Mouse (Mus musculus) neural tube, embryonic 11.5 days (tissue): ENCODE data around the gene Pax4. TPM values are rescaled to one million over a fixed set of nuclear protein-coding genes. Genes with fewer than 3 reads are reported as not detected.

ENCODE experiments used
- ATAC-seq: fragments of 200-750 bp; cut with Nextera tagmentation; 2 replicates; pipeline ENCODE4 v1.8.0; 2017; ENCODE audit warnings: moderate number of reproducible peaks, mild to moderate bottlenecking, moderate TSS enrichment, moderate library complexity; ENCODE audit not compliant: insufficient read depth, low FRiP score, low TSS enrichment
- DNase-seq: peaks from one replicate; pipeline ENCODE4 v3.0.0-alpha.2; 2015; ENCODE audit warnings: low spot score
- H3K27ac ChIP-seq: fragments of 300-500 bp; sonication (generic); 2 replicates; pipeline ENCODE4 v1.5.1; 2014; ENCODE audit warnings: low read depth, mild to moderate bottlenecking, low read length
- H3K27me3 ChIP-seq: fragments of 300-500 bp; sonication (generic); 2 replicates; pipeline ENCODE4 v1.6.1; 2014; ENCODE audit warnings: mild to moderate bottlenecking, low read length, mixed read lengths; ENCODE audit not compliant: control insufficient read depth, insufficient read depth
- H3K36me3 ChIP-seq: fragments of 300-500 bp; sonication (generic); 2 replicates; pipeline ENCODE4 v1.6.1; 2014; ENCODE audit warnings: mild to moderate bottlenecking, low read length, moderate library complexity, mixed read lengths; ENCODE audit not compliant: control insufficient read depth, insufficient read depth
- H3K4me1 ChIP-seq: fragments of 300-500 bp; sonication (generic); 2 replicates; pipeline ENCODE4 v1.6.1; 2014; ENCODE audit warnings: low read length, mixed read lengths; ENCODE audit not compliant: control insufficient read depth, insufficient read depth
- H3K4me2 ChIP-seq: fragments of 300-500 bp; sonication (generic); 2 replicates; pipeline ENCODE4 v1.6.1; 2014; ENCODE audit warnings: low read depth, mild to moderate bottlenecking, moderate library complexity
- H3K4me3 ChIP-seq: fragments of 300-500 bp; sonication (generic); 2 replicates; pipeline ENCODE4 v1.5.1; 2014; ENCODE audit warnings: low read depth, low read length
- H3K9ac ChIP-seq: fragments of 300-500 bp; sonication (generic); 2 replicates; pipeline ENCODE4 v1.6.1; 2014; ENCODE audit warnings: mild to moderate bottlenecking, low read length
- H3K9me3 ChIP-seq: fragments of 300-500 bp; sonication (generic); 2 replicates; pipeline ENCODE4 v1.6.1; 2016; ENCODE audit warnings: low read length; ENCODE audit not compliant: control insufficient read depth
- WGBS: fragments of 180-500 bp; shearing (Covaris S2); extraction: QIAGEN DNeasy Blood & Tissue Kit; methylation state at CpG from one replicate; pipeline ENCODE4 v1.1.7; 2014; 5-methylcytosine and 5-hydroxymethylcytosine counted together
- polyA plus RNA-seq: library from polyadenylated mRNA; unstranded; fragments of >200 nt; fragmentation: Nextera tagmentation; extraction: Ambion mirVana; gene quantifications from 2 replicates; pipeline ENCODE4 v1.2.1, GENCODE M21; 2014

The Pax4 gene
- polyA plus RNA-seq, 1 experiment from 2014 or later, result not detected

DNA sequence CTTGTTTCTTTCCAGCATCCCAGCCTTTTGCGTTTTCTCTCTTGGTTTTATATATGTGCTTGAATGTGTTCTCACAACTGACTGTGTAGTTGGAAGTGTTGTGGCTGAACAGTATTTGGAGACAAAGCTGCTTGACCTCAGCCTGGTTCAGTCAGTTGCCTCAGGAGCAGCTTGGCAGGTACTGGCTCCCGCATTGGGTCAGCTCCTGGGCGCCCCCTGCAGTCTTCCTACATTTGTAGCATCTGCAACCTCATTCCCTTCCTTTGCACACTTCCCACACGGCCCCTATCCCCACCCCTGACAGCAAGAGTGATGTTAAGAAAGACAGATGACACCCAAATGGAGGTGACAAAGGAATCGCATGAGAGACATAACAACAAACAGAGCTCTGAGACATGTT is 11.4 kb upstream of the Pax4 start:
- Histone ChIP-seq H3K9ac (no peak overlapping the region), H3K4me3 (no peak overlapping the region), H3K27me3 (no peaks in the 10 kb centered on the region), H3K4me2 (no peak overlapping the region), H3K27ac (no peak overlapping the region), H3K4me1 (peaks cover 7% of the 10 kb centered on the region), H3K36me3 (no peaks in the 10 kb centered on the region), H3K9me3 (no peaks in the 10 kb centered on the region)
- no peak for ATAC-seq
- WGBS, result 6% methylated on average over 5 of the region's 5 CpGs
- peak; percentile 44 for DNase-seq

DNA sequence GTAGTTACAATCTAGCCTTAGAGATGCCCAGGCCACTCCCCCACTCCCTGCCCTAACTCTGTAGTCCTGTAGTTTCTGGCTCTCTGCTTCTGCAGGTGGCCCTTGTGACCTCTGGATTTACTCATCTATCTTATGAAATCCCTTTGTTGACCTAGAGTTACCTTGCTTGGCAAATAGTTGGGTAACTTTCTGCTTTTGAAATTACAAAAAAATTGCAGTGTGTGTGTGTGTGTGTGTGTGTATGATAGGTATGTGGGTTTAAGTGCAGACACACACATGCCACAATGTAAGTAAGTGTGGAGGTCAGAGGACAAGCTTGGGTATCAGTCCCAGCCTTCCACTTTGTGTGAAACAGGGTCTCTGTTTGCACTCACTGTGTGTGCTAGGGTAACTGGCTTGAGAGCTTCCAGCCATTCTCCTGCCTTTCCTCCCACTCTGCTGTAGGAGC is 10.1 kb upstream of the Pax4 start:
- ATAC-seq, result no peak
- H3K4me2 ChIP-seq, result no peak overlapping the region
- H3K4me3 ChIP-seq, result no peak overlapping the region
- peaks cover under 1% of the 10 kb centered on the region for H3K4me1 ChIP-seq
- H3K9ac ChIP-seq, result no peak overlapping the region
- no peaks in the 10 kb centered on the region for H3K36me3 ChIP-seq
- no peaks in the 10 kb centered on the region for H3K27me3 ChIP-seq
- DNase-seq, result no peak
- H3K27ac ChIP-seq, result no peak overlapping the region
- no peaks in the 10 kb centered on the region for H3K9me3 ChIP-seq

DNA sequence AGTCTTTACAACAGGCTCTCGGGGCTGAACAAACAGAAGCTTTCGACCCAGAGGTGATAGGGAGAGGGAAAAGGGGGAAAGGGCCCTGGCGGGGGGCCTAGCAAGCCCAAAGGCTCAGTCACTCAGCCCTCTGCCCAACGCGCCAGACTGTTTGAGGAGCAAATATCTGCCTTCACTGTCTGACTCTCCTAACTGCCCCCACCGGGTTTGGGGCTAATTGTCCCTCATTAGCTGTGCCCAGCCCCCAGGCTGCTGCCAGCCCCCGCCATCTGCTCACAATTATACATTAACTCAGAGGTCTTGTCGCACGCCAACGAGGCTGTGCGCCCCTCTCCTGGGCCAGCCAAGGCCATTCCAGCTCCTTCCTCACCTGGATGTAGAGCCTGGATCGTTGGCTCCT is 1.8 kb upstream of the Pax4 start:
- no peaks in the 10 kb centered on the region for H3K9me3 ChIP-seq
- peaks cover 18% of the 10 kb centered on the region for H3K27me3 ChIP-seq
- H3K27ac ChIP-seq, result no peak overlapping the region
- H3K4me3 ChIP-seq, result no peak overlapping the region
- DNase-seq, result no peak
- H3K4me1 ChIP-seq, result no peaks in the 10 kb centered on the region
- WGBS, result 0% methylated on average over 12 of the region's 12 CpGs
- H3K9ac ChIP-seq, result no peak overlapping the region
- no peak for ATAC-seq
- no peaks in the 10 kb centered on the region for H3K36me3 ChIP-seq
- no peak overlapping the region for H3K4me2 ChIP-seq

DNA sequence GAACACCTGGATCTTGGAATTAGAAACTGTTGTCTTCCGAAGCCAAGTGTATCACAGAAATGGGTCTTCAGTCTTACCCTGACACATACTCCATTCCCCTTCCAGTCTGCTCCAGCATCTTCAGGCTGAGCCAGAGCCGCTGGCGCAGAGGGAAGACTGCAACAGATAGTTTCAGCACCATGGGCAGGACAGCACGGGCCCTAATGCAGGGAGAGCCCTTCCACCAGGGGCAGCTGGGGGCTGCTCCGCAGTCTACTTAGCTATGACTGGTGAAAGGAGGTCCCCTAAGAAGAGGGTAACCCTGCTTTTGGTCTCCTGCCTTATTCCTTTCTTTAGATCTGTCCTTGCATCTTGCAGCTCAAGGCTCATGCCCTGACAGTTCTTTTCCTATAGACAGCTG is 1.3 kb upstream of the Pax4 start:
- Histone ChIP-seq H3K4me1 (no peaks in the 10 kb centered on the region), H3K9me3 (no peaks in the 10 kb centered on the region), H3K4me2 (no peak overlapping the region), H3K27me3 (peaks cover 18% of the 10 kb centered on the region), H3K9ac (no peak overlapping the region), H3K36me3 (no peaks in the 10 kb centered on the region), H3K27ac (no peak overlapping the region), H3K4me3 (no peak overlapping the region)
- ATAC-seq (no peak), DNase-seq (no peak)
- WGBS, result 10% methylated on average over 5 of the region's 5 CpGs

DNA sequence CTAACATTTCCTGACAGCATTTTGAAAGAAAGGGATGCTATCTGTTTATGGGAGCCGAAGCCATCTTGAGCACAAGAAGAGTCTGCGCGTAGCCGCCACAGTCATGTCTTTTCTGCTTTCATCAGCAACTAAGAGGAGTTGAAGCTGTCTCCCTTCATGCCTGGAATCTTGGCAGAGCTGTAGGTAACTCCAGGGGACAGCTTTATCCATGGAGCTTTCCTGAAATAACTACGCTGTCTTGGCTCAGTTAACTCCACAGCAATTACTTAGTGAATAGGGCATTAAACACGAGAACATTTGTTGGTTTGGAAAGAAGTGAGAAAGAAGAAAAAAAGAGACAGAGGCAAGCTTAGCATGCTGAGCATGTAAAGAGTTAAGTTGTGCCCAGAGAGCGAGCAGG is 1.2 kb downstream of the Pax4 start:
- no peak for ATAC-seq
- no peak for DNase-seq
- 83% methylated on average over 7 of the region's 7 CpGs for WGBS
- peaks cover 18% of the 10 kb centered on the region for H3K27me3 ChIP-seq
- H3K9ac ChIP-seq, result no peak overlapping the region
- H3K4me2 ChIP-seq, result no peak overlapping the region
- H3K9me3 ChIP-seq, result no peaks in the 10 kb centered on the region
- H3K36me3 ChIP-seq, result no peaks in the 10 kb centered on the region
- no peak overlapping the region for H3K4me3 ChIP-seq
- no peak overlapping the region for H3K27ac ChIP-seq
- H3K4me1 ChIP-seq, result no peaks in the 10 kb centered on the region

DNA sequence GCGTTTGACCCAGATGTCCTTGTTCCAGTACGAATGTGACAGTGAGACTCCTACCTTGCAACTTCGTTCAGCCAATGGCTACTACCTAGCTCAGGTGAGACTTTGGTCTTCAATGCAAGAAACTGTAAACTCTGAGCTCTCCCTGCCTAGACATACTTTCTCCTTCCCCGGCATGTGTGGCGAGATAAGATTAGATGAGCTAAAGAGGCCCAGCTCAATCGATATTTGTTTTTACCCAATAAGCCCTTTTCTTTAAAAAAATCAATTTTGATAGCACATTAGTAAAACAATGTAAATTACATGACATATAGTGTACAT is 17.7 kb downstream of the Pax4 start:
- no peak overlapping the region for H3K4me3 ChIP-seq
- 75% methylated on average over 6 of the region's 6 CpGs for WGBS
- no peak overlapping the region for H3K4me2 ChIP-seq
- H3K9ac ChIP-seq, result no peak overlapping the region
- DNase-seq (no peak), ATAC-seq (no peak)
- no peaks in the 10 kb centered on the region for H3K4me1 ChIP-seq
- no peaks in the 10 kb centered on the region for H3K27me3 ChIP-seq
- no peaks in the 10 kb centered on the region for H3K36me3 ChIP-seq
- no peak overlapping the region for H3K27ac ChIP-seq
- no peaks in the 10 kb centered on the region for H3K9me3 ChIP-seq

DNA sequence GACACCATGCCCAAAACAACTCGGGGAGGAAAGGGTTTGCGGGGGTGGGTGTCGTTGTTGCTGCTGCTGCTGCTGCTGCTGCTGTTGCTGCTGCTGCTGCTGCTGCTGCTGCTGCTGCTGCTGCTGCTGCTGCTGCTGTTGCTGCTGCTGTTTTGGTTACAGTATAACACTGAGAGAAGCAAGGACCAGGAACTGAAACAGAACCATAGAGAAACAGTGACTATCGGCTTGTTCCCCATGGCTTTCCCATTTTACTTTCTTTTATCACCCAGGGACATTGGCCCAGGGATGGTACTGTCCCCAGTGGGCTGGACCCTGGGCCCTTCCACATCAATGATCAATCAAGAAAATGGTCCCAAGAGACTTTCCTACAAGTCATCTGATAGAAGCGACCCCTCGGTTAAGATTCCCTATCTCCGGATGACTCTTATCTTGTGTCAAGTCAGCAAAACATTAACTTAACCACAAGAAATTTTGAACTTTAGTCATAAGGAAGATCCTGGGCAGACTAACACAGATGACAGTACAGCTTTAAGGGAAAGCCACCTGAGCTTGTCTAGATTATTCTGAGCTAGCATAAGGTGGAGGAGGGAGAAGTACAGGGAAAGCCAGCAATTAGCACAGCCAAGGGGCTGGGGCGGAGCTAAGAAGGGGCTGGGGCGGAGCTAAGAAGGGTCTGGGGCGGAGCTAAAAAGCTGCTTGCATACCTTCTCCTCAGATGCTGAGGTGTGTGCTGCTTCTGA is 18.2 kb downstream of the Pax4 start:
- Histone ChIP-seq H3K4me2 (no peak overlapping the region), H3K9ac (no peak overlapping the region), H3K27ac (no peak overlapping the region), H3K9me3 (no peaks in the 10 kb centered on the region), H3K4me3 (no peak overlapping the region), H3K36me3 (no peaks in the 10 kb centered on the region), H3K4me1 (no peaks in the 10 kb centered on the region), H3K27me3 (no peaks in the 10 kb centered on the region)
- WGBS, result 75% methylated on average over 10 of the region's 10 CpGs
- DNase-seq, result no peak
- ATAC-seq, result no peak

DNA sequence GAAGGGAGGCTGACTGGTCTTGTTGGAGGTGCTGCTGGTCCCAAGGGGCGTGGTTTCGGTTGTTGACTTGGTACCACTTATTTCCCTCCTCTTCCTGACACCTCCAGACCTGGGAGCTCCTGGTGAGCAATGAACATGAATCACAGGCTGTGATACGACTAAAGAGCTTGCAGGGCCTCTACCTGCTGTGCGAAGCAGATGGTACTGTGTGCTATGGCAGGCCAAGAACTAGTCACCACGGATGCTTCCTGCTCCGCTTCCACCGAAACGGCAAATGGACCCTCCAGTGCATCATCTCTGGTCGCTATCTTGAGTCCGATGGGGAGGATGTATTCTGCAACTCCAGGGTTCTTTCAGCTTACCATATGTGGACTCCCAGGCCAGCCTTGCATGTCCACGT is 19.3 kb downstream of the Pax4 start:
- H3K9me3 ChIP-seq, result no peaks in the 10 kb centered on the region
- 83% methylated on average over 11 of the region's 11 CpGs for WGBS
- no peaks in the 10 kb centered on the region for H3K27me3 ChIP-seq
- DNase-seq, result no peak
- H3K4me3 ChIP-seq, result no peak overlapping the region
- no peaks in the 10 kb centered on the region for H3K36me3 ChIP-seq
- H3K9ac ChIP-seq, result no peak overlapping the region
- no peak overlapping the region for H3K4me2 ChIP-seq
- ATAC-seq, result no peak
- H3K4me1 ChIP-seq, result no peaks in the 10 kb centered on the region
- H3K27ac ChIP-seq, result no peak overlapping the region

DNA sequence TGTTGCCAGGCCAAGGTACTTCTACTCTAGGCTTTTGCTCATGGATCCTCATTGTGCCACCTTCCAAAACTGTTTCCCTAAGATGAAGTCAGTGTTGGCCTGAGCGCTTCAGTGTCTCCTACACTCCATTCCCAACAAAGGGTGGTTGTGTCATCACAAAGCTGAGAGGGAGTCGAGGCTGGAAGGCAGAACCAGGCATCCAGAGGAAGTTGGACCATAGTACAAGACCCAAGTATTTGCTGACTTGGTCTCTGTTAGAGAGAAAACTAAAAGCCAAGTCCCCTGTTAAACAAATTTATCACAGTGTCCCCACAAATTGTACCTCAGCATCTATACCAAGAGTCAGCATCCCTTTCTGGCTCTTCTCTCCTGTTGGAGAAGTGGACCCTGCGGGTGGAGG is 20.9 kb downstream of the Pax4 start, which contains the start of gene Gcc1:
Gcc1 (minus strand) TSS at position 101 of the 400 bp plus-strand sequence.
- ATAC-seq (no peak), DNase-seq (no peak)
- H3K4me1 ChIP-seq, result no peaks in the 10 kb centered on the region
- no peak within 1 kb of the TSS for H3K27ac ChIP-seq
- no peaks in the 10 kb centered on the region for H3K36me3 ChIP-seq
- H3K9me3 ChIP-seq, result no peaks in the 10 kb centered on the region
- no peak within 1 kb of the TSS for H3K4me2 ChIP-seq
- 90% methylated on average over 3 of the region's 3 CpGs for WGBS
- no peak within 1 kb of the TSS for H3K9ac ChIP-seq
- no peak within 1 kb of the TSS for H3K4me3 ChIP-seq
- H3K27me3 ChIP-seq, result no peaks in the 10 kb centered on the region
